In genomic region chr13:36019309-36020274, GRCm38 (mm10) we compare ENCODE assay signal across 8 mouse cellular contexts.
DNase-seq lines count a peak whose midpoint lies in the region; ATAC-seq lines count a peak whose summit lies in the region.

No protein-coding gene starts in this region.

- H3K4me3 ChIP-seq in forebrain, embryonic 11.5 days (ENCODE audit: low read depth, low read length), result no peak overlapping the region

- no peaks in the 10 kb centered on the region for H3K9me3 ChIP-seq in forebrain, embryonic 11.5 days (ENCODE audit: control insufficient read depth, low read length)

- 63% methylated on average over 10 of the region's 10 CpGs for WGBS in forebrain, embryonic 11.5 days

- H3K27ac ChIP-seq in forebrain, embryonic 11.5 days (ENCODE audit: low read depth, low read length), result no peak overlapping the region

- H3K9ac ChIP-seq in forebrain, embryonic 11.5 days (ENCODE audit: low read length), result no peak overlapping the region; the same call in 1 of the 2 replicates

- H3K4me2 ChIP-seq in forebrain, embryonic 11.5 days (ENCODE audit: low read depth, low read length, severe bottlenecking), result no peak overlapping the region

- DNase-seq in adrenal gland, adult (ENCODE audit: inconsistent age in 2 of 2, low spot score in 1 of 2), result peak; percentile 49 to 92
- DNase-seq in adrenal gland, adult 8-10 months, result no peak
- peak; percentile 73 for DNase-seq in c-Kit-positive CD71-positive TER-119-negative erythroid progenitor cells, embryonic 14.5 days (ENCODE audit: low read depth)
- DNase-seq in forebrain, embryonic 11.5 days (ENCODE audit: low spot score), result peak; percentile 59
- peak; percentile 85 for DNase-seq in induced T-regulatory cell, adult 2 months (ENCODE audit: low read depth)
- DNase-seq in layer of hippocampus, postnatal 36 days, result peak; percentile 27 to 45
- peak; percentile 47 for DNase-seq in right cerebral cortex, postnatal 25 days

- H3K27me3 ChIP-seq in forebrain, embryonic 11.5 days (ENCODE audit: control insufficient read depth, insufficient read depth, low read length), result no peaks in the 10 kb centered on the region

- ATAC-seq in forebrain, embryonic 11.5 days (replicated peaks; ENCODE audit: low FRiP score), result 0 out of 2 replicates have a peak, but pooled peaks have one; percentile 46
- ATAC-seq in megakaryocyte, adult 5-6 weeks (ENCODE audit: poor library complexity, severe bottlenecking), result peak; percentile 59; the same call in 1 of the 2 replicates

- H3K4me1 ChIP-seq in forebrain, embryonic 11.5 days (replicated peaks; ENCODE audit: control insufficient read depth, insufficient read depth, low read length), result no peaks in the 10 kb centered on the region

- H3K36me3 ChIP-seq in forebrain, embryonic 11.5 days (ENCODE audit: control insufficient read depth, insufficient read depth, low read length), result no peaks in the 10 kb centered on the region
